Mouse (Mus musculus): ENCODE measurements around the gene Notum.

DNA sequence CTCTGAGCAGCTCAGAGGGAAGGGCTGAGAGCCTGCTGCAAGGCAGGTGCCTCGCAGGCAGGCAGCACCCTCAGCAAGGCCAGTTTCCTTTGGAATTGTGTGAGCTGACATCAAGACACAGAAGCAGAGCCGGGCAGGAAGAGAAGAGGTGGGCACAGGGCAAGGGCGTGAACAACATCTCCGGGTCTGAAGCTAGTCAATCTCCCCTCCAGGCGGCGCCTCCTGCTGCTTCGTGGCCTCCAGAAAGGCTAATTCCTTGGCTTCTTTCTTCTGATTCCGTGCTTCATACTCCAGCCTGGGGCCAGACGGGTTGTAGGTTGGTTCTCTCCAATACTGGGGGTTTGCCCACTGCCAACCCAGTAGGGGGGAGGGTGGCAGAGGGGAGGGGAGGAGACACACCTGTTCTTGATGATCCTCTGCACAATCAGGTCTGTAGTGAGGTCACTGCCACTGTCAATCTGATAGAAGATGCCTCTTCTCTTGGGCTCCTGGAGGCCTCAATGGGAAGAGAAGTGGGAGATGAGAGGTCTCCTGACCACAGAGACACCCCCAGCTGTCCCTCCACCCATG, 50.4 kb downstream of the Notum start:
- TF ChIP-seq CTCF (IDR thresholded peaks at IDR 0.05; ENCODE audit: low read depth) = no peak
- TF ChIP-seq EP300 (optimal IDR thresholded peaks at IDR 0.05) = no peak

Data from stomach, postnatal 0 days (tissue).